Mouse (Mus musculus) adrenal gland, adult 8-10 months (tissue): ENCODE data around the gene Cited2. TPM values are rescaled to one million over a fixed set of nuclear protein-coding genes. Genes with fewer than 3 reads are reported as not detected.

ENCODE experiments used
- total RNA-seq, 4 experiments: library from RNA; stranded (reverse); gene quantifications; 2 replicates each; pipeline ENCODE4 v1.2.4; 2022

The Cited2 gene
- total RNA-seq, 4 experiments from 2014 or later: 37.2 to 87.3 (median 63.5) TPM

Other genes starting within 250 kb of the Cited2 start
- gene Txlnb, start 73.0 kb downstream of the Cited2 start, total RNA-seq: 1 to 10 TPM in 1 of 4 experiments, under 1 TPM in 3; 0.78 to 1.2 (median 0.84) TPM
- gene Heca, start 224.8 kb downstream of the Cited2 start, total RNA-seq: 10 to 100 TPM; 22.5 to 42.2 (median 30.2) TPM